Mouse (Mus musculus): ENCODE data around the gene Lcn3. TPM values are rescaled to one million over a fixed set of nuclear protein-coding genes. Genes with fewer than 3 reads are reported as not detected.
"Not testable (repeated sequence)": the region's sequence is repeated elsewhere in the genome, so short reads cannot be mapped to it uniquely, and the experiment has no call there.

The Lcn3 gene
- polyA plus RNA-seq, 1 experiment from 2014 or later = not detected

GRCm38 (mm10) chr2:25779076-25779475 lies 13.7 kb downstream of the Lcn3 start:
- H3K9ac ChIP-seq = no peak overlapping the region
- 91% methylated on average over 9 of the region's 9 CpGs for WGBS
- no peak overlapping the region for H3K27ac ChIP-seq (replicated peaks)
- H3K9me3 ChIP-seq (replicated peaks) = no peaks in the 10 kb centered on the region
- H3K4me2 ChIP-seq (replicated peaks) = no peak overlapping the region
- ATAC-seq (ENCODE audit: insufficient number of reproducible peaks, low FRiP score, low TSS enrichment, low read depth) = no peak
- H3K4me3 ChIP-seq (replicated peaks) = no peak overlapping the region
- H3K36me3 ChIP-seq = no peaks in the 10 kb centered on the region
- no peaks in the 10 kb centered on the region for H3K27me3 ChIP-seq
- H3K4me1 ChIP-seq = no peaks in the 10 kb centered on the region

GRCm38 (mm10) chr2:25780921-25781320 lies 15.6 kb downstream of the Lcn3 start:
- no peak overlapping the region for H3K4me3 ChIP-seq (replicated peaks)
- H3K4me1 ChIP-seq = no peaks in the 10 kb centered on the region
- H3K27me3 ChIP-seq = no peaks in the 10 kb centered on the region
- no peak overlapping the region for H3K27ac ChIP-seq (replicated peaks)
- H3K9me3 ChIP-seq (replicated peaks) = no peaks in the 10 kb centered on the region
- H3K36me3 ChIP-seq = no peaks in the 10 kb centered on the region
- no peak overlapping the region for H3K9ac ChIP-seq
- no peak overlapping the region for H3K4me2 ChIP-seq (replicated peaks)
- no peak for ATAC-seq (ENCODE audit: insufficient number of reproducible peaks, low FRiP score, low TSS enrichment, low read depth)
- 64% methylated on average over 4 of the region's 4 CpGs for WGBS

- Histone ChIP-seq H3K4me1 (no peaks in the 10 kb centered on the region), H3K4me2 (replicated peaks) (no peak within 1 kb of the TSS), H3K27ac (replicated peaks) (no peak within 1 kb of the TSS), H3K27me3 (no peaks in the 10 kb centered on the region), H3K9me3 (replicated peaks) (no peaks in the 10 kb centered on the region), H3K9ac (no peak within 1 kb of the TSS), H3K36me3 (no peaks in the 10 kb centered on the region), H3K4me3 (replicated peaks) (no peak within 1 kb of the TSS)
- 76% methylated on average over 3 of the region's 3 CpGs for WGBS
- no peak for ATAC-seq (ENCODE audit: insufficient number of reproducible peaks, low FRiP score, low TSS enrichment, low read depth)
Measured at GRCm38 (mm10) chr2:25781957-25782356, 16.6 kb downstream of the Lcn3 start, which contains the start of gene Gm13539. Gene Gm13539 (plus strand): TSS chr2:25782257.

GRCm38 (mm10) chr2:25785573-25786322 lies 20.4 kb downstream of the Lcn3 start:
- Histone ChIP-seq H3K4me3 (replicated peaks) (no peak overlapping the region), H3K27ac (replicated peaks) (no peak overlapping the region), H3K4me2 (replicated peaks) (no peak overlapping the region), H3K36me3 (no peaks in the 10 kb centered on the region), H3K27me3 (no peaks in the 10 kb centered on the region), H3K9me3 (replicated peaks) (no peaks in the 10 kb centered on the region), H3K9ac (no peak overlapping the region), H3K4me1 (no peaks in the 10 kb centered on the region)
- ATAC-seq (ENCODE audit: insufficient number of reproducible peaks, low FRiP score, low TSS enrichment, low read depth) = no peak
- 54% methylated on average over 5 of the region's 5 CpGs for WGBS

GRCm38 (mm10) chr2:25789092-25789491 lies 23.7 kb downstream of the Lcn3 start:
- WGBS = 91% methylated on average over 3 of the region's 3 CpGs
- ATAC-seq (ENCODE audit: insufficient number of reproducible peaks, low FRiP score, low TSS enrichment, low read depth) = no peak
- no peaks in the 10 kb centered on the region for H3K27me3 ChIP-seq
- no peaks in the 10 kb centered on the region for H3K4me1 ChIP-seq
- no peak overlapping the region for H3K9ac ChIP-seq
- H3K36me3 ChIP-seq = no peaks in the 10 kb centered on the region
- no peak overlapping the region for H3K27ac ChIP-seq (replicated peaks)
- H3K4me3 ChIP-seq (replicated peaks) = no peak overlapping the region
- H3K9me3 ChIP-seq (replicated peaks) = no peaks in the 10 kb centered on the region
- no peak overlapping the region for H3K4me2 ChIP-seq (replicated peaks)

- no peaks in the 10 kb centered on the region for H3K27me3 ChIP-seq
- H3K4me3 ChIP-seq (replicated peaks) = no peak overlapping the region
- H3K27ac ChIP-seq (replicated peaks) = no peak overlapping the region
- no peaks in the 10 kb centered on the region for H3K9me3 ChIP-seq (replicated peaks)
- H3K4me1 ChIP-seq = no peaks in the 10 kb centered on the region
- WGBS = 57% methylated on average over 2 of the region's 2 CpGs
- H3K9ac ChIP-seq = no peak overlapping the region
- no peaks in the 10 kb centered on the region for H3K36me3 ChIP-seq
- no peak overlapping the region for H3K4me2 ChIP-seq (replicated peaks)
- no peak for ATAC-seq (ENCODE audit: insufficient number of reproducible peaks, low FRiP score, low TSS enrichment, low read depth)
Measured at GRCm38 (mm10) chr2:25797635-25798034, 32.3 kb downstream of the Lcn3 start.

GRCm38 (mm10) chr2:25798065-25798464 lies 32.7 kb downstream of the Lcn3 start:
- no peak overlapping the region for H3K4me3 ChIP-seq (replicated peaks)
- no peaks in the 10 kb centered on the region for H3K9me3 ChIP-seq (replicated peaks)
- WGBS = 45% methylated on average over 5 of the region's 5 CpGs
- no peak overlapping the region for H3K4me2 ChIP-seq (replicated peaks)
- H3K27ac ChIP-seq (replicated peaks) = no peak overlapping the region
- H3K9ac ChIP-seq = no peak overlapping the region
- no peaks in the 10 kb centered on the region for H3K36me3 ChIP-seq
- H3K4me1 ChIP-seq = no peaks in the 10 kb centered on the region
- H3K27me3 ChIP-seq = no peaks in the 10 kb centered on the region
- ATAC-seq (ENCODE audit: insufficient number of reproducible peaks, low FRiP score, low TSS enrichment, low read depth) = no peak

- Histone ChIP-seq H3K27ac (replicated peaks) (no peak overlapping the region), H3K4me2 (replicated peaks) (no peak overlapping the region), H3K9ac (no peak overlapping the region), H3K4me3 (replicated peaks) (no peak overlapping the region), H3K9me3 (replicated peaks) (no peaks in the 10 kb centered on the region), H3K4me1 (no peaks in the 10 kb centered on the region), H3K27me3 (no peaks in the 10 kb centered on the region), H3K36me3 (no peaks in the 10 kb centered on the region)
- ATAC-seq (ENCODE audit: insufficient number of reproducible peaks, low FRiP score, low TSS enrichment, low read depth) = no peak
- WGBS = 68% methylated on average over 2 of the region's 2 CpGs
Measured at GRCm38 (mm10) chr2:25811711-25812110, 46.3 kb downstream of the Lcn3 start.

GRCm38 (mm10) chr2:25813364-25813763 lies 48.0 kb downstream of the Lcn3 start:
- Histone ChIP-seq H3K27me3 (no peaks in the 10 kb centered on the region), H3K36me3 (no peaks in the 10 kb centered on the region), H3K4me3 (replicated peaks) (no peak overlapping the region), H3K9ac (no peak overlapping the region), H3K9me3 (replicated peaks) (no peaks in the 10 kb centered on the region), H3K4me1 (no peaks in the 10 kb centered on the region), H3K27ac (replicated peaks) (no peak overlapping the region), H3K4me2 (replicated peaks) (no peak overlapping the region)
- WGBS = 81% methylated on average over 5 of the region's 5 CpGs
- ATAC-seq (ENCODE audit: insufficient number of reproducible peaks, low FRiP score, low TSS enrichment, low read depth) = no peak

- not testable (repeated sequence) for ATAC-seq (ENCODE audit: insufficient number of reproducible peaks, low FRiP score, low TSS enrichment, low read depth)
Measured at GRCm38 (mm10) chr2:25815748-25816147, 50.4 kb downstream of the Lcn3 start, which contains the start of gene Glt6d1. Gene Glt6d1 (minus strand): TSS chr2:25815848.

More at GRCm38 (mm10) chr2:25815748-25816147, 50.4 kb downstream of the Lcn3 start, which contains the start of gene Glt6d1:
- not testable (repeated sequence) for H3K4me1 ChIP-seq; H3K36me3 ChIP-seq; H3K27ac ChIP-seq (replicated peaks); H3K9ac ChIP-seq; H3K27me3 ChIP-seq; H3K4me3 ChIP-seq (replicated peaks); H3K9me3 ChIP-seq (replicated peaks); H3K4me2 ChIP-seq (replicated peaks)
- 66% methylated on average over 1 of the region's 1 CpGs for WGBS

All from embryonic facial prominence, embryonic 15.5 days (tissue).